Mouse (Mus musculus) T-helper 2 cell (primary cell): ENCODE measurements at regions not wholly inside any gene's neighbourhood (a gene's known extent, or its start where the extent isn't known, plus 50 kb on each side); places are given as distances from the start of the nearest gene placed in this dataset.

Source experiments
- in situ Hi-C: fragments of 300-600 bp; cut with MboI, MseI; formaldehyde crosslinking; loops from one replicate; pipeline ENCODE4 v1.15.1; 2025; ENCODE audit warnings: high pct_unique_total_duplicates

- in situ Hi-C loops: no loop called here
These were observed 639.4 kb upstream of the Adam5 start for GRCm38 (mm10) chr8:25463532-25463931.

- in situ Hi-C loops: no loop called here
These were observed 638.3 kb upstream of the Adam5 start for GRCm38 (mm10) chr8:25462492-25462891.

- in situ Hi-C loops: no loop called here
These were observed 631.5 kb upstream of the Adam5 start for GRCm38 (mm10) chr8:25455644-25456043.

DNA sequence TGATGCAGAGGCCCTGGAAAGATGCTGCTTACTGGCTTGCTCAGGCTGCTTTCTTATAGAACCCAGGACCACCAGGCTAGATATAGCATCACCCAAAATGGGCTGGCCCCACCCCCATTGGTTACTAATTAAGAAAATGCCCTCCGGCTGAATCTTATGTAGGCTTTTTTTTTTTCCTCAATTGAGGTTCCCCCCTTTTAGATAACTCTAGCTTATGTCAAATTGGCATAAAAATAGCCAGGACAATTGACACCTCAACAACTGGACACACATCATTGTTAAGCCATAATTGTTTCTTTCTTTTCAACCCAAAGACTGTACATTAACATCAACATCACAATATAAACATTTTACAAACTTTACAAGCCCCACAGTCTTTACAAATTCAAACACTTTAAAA is 630.8 kb upstream of the Adam5 start:
- in situ Hi-C loops: no loop called here

DNA sequence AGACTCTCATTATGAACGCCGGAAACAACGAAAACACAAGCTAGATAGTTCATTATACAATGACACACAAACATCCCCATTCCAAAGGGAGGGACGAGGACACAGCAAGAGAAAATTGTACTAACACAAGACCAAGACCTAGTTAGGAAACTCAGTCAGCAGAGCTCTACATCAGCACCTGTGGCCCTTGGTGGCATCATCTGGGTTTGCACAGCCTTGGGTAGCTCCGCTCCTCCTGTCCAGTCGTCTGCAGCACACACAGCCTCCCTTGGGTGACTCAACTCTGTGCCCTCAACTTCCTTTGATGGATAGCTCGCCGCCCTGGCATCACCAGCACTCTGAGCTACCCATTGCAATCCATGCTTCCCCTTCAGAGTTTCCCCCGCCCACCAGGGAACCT is 629.7 kb upstream of the Adam5 start:
- in situ Hi-C loops: no loop called here

DNA sequence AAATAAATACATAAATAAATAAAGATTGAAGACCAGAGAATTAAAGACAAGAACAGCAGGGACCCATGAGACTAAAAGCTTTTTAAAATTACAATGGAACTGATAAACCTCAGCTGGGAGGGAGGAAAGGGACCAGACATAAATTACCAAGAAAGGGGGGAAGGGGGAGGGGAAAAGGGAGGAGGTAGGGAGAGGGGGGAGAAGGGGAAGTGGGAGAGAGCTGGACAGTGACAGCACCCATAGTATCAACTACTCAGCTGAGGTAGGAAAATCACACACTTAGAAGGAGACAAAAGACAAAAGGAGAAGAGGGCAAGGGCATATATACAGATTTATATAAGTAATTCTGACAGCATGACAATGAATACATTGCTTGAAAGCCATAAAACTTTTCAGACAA is 626.4 kb upstream of the Adam5 start:
- in situ Hi-C loops: no loop called here

DNA sequence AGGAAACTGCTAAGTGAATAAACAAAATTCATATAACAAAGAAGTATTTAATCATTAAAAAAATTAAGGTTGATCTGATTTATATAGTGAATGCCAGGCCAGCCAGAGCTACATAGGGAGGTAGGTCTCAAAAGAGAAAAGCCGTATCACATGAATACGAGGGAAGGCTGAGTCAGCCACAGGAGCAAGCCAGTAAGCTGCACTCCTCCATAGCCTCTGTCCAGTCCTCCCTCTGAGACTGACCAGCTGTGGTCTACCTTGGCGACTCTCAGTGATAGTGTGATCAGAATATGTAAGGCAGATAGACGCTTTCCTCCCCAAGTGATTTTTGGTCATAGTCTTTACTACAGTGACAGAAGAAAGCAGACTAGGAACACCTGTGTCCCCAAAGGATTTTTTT is 625.4 kb upstream of the Adam5 start:
- in situ Hi-C loops: no loop called here

GRCm38 (mm10) chr8:25447900-25448299 is 623.7 kb upstream of the Adam5 start:
- in situ Hi-C loops: no loop called here

- in situ Hi-C loops: no loop called here
These were observed 621.8 kb upstream of the Adam5 start for GRCm38 (mm10) chr8:25445968-25446367.

DNA sequence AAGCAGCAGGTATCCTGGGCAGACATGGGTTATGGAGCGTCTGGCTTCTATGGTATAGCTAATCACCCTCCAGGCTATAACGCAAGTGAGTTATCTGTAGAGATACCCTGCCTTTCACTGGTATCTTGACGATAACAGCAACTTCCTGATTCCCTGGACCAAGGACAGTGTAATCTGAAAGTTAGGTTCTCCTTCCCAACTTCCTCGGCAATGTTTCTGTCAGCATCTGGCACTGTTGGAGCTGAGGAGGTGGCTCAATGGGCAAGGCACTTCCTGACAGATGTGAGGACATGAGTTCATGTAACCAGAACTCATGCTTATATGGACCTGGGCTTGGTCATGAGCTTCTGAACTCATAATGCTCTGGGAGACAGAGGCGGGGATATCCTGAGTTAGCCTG is 620.9 kb upstream of the Adam5 start:
- in situ Hi-C loops: no loop called here

GRCm38 (mm10) chr8:25443552-25443951 is 619.4 kb upstream of the Adam5 start:
- in situ Hi-C loops: no loop called here

- in situ Hi-C loops: no loop called here
These were observed 616.9 kb upstream of the Adam5 start for GRCm38 (mm10) chr8:25441057-25441441.

- in situ Hi-C loops: no loop called here
These were observed 616.4 kb upstream of the Adam5 start for GRCm38 (mm10) chr8:25440391-25441056.

DNA sequence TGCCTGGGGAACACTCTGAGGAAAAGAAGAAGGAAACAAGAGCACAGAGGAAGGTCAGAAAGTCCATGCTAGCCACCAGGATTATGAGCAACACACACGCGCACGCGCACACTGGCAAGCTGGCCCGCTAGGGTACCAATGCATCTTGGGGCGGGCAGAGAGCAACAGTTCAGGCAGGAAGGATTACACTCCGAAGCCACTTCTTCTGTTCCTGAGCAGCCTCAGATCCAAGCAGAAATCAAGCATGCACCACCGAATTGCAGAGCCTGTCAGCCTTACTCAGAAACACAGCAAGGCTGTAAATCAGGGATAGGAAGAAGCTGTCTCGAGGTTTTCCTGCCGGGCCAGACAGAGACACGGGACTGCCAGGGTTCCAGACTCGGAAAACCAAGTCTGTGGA is 615.8 kb upstream of the Adam5 start:
- in situ Hi-C loops: no loop called here

- in situ Hi-C loops: no loop called here
These were observed 614.0 kb upstream of the Adam5 start for GRCm38 (mm10) chr8:25438021-25438620.

DNA sequence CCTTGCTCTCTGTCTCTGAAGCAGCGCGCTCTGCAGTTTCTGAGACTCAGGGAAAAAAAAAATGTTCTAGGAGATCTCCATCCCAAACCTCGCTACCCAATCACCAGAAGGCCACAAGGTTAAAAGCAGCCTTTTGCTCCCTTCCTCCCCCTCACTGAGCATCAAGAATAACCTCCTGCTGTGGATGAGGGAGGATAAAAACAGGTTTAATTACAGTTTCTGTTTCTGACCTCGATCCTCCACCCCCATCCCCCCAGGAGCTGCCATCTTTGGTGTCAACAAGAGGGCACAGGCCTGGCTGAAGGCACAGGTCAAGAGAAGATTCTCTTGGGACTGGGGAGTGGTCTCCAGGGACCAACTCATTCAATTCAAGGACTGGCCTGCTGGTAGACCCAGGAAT is 613.0 kb upstream of the Adam5 start:
- in situ Hi-C loops: no loop called here

- in situ Hi-C loops: loop anchor here (5.0 kb wide), 1 partner anchor 53 kb away; no protein-coding TSS in a partner anchor
These were observed 606.4 kb upstream of the Adam5 start for GRCm38 (mm10) chr8:25430552-25430951.

- in situ Hi-C loops: loop anchor here (5.0 kb wide), 1 partner anchor 53 kb away; no protein-coding TSS in a partner anchor
These were observed 605.8 kb upstream of the Adam5 start for GRCm38 (mm10) chr8:25429846-25430482.

DNA sequence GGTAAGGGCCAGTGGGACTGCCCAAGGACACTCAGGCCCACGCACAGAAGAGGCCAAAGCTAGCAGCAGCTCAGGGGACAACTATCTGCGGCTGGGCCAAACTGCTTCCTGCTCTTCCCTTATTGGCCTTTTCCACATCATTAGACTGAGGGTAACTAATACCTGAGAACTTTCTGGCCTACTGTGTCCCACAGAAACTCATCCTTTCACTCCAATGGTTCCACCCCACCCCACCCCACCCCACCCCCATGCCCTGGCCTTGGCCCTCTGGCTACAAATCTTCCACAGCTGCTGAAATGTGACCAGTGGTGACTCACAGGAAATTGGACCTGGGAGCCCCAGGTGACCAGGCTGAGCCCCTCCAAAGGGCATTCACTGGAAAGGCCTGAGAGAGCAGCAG is 604.6 kb upstream of the Adam5 start:
- in situ Hi-C loops: no loop called here

- in situ Hi-C loops: no loop called here
These were observed 602.0 kb upstream of the Adam5 start for GRCm38 (mm10) chr8:25426207-25426606.

DNA sequence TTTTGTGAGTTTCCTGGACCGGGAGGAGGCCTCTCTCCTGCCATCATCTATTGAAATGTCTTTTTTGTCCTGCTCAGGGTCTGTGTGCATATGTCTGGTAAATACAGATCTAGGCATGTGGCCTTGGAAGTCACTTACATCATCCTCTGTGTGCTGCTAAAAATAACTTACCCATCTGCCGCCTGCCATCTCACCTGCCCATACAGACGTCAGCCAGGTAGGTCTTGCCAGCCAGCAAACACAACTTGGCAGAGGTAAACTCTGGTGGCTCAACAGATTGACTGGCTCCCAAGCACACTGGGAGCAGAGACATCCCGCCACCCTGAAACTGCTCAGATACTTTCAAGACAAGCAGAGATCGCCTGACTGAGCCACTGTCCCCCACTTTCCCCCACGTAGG is 597.3 kb upstream of the Adam5 start:
- in situ Hi-C loops: no loop called here

GRCm38 (mm10) chr8:25410536-25410935 is 586.4 kb upstream of the Adam5 start:
- in situ Hi-C loops: no loop called here

- in situ Hi-C loops: no loop called here
These were observed 583.7 kb upstream of the Adam5 start for GRCm38 (mm10) chr8:25407862-25408261.
